In the genomic region with DNA sequence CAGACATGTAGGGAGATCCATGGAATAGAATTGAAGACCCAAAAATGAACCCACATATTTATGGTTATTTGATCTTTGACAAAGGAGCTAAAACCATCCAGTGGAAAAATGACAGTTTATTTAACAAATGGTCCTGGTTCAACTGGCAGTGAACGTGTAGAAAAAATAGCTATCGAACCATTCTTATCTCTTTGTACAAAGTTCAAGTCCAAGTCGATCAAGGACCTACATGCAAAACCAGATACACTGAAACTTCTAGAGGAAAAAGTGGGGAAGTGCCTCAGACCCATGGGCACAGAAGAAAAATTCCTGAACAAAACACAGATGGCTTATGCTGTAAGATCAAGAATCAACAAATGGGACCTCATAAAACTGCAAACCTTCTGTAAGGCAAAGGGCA, we compare ENCODE assay signal across 18 mouse cellular contexts.
DNase-seq lines count a peak whose midpoint lies in the region; ATAC-seq and TF ChIP-seq lines count a peak whose summit lies in the region.
"Had no signal": no experiment of that assay in that cellular context is flagged by ENCODE, and none has a peak within 500 bp of the region (broad histone marks: within the 10 kb centered on the region; RNA-seq: fewer than 3 reads in every experiment).

No protein-coding gene starts in this region.

- no peak for ATAC-seq in liver, postnatal 0 days
- ATAC-seq: activated CD4-positive, CD25-positive, alpha-beta regulatory T cell, adult 4 months; CD4-positive, CD25-positive, alpha-beta regulatory T cell, adult 4 months; Patski had no signal

- TF ChIP-seq EP300 in liver, postnatal 0 days (IDR thresholded peaks at IDR 0.05; ENCODE audit: low read depth): no peak

- H3K4me3 ChIP-seq in liver, adult 2 months (ENCODE audit: insufficient read depth, low read depth, low read length): no peak overlapping the region
- no peak overlapping the region for H3K4me3 ChIP-seq in liver, postnatal 0 days (ENCODE audit: low read depth, low read length)

- no peak for TF ChIP-seq POLR2A in liver, adult 2 months (IDR thresholded peaks at IDR 0.05; ENCODE audit: extremely low read depth, insufficient read depth, low read length)

- 61% methylated on average over 3 of the region's 3 CpGs for WGBS in liver, adult 2 months
- WGBS in liver, postnatal 0 days (ENCODE audit: insufficient replicate concordance): 84% methylated on average over 3 of the region's 3 CpGs

- H3K27me3 ChIP-seq in liver, adult 2 months (ENCODE audit: control insufficient read depth, insufficient read depth, low read length): no peaks in the 10 kb centered on the region
- H3K27me3 ChIP-seq in liver, postnatal 0 days (ENCODE audit: insufficient read depth, low read length): no peaks in the 10 kb centered on the region
- H3K27me3 ChIP-seq: CH12.LX, Patski had no signal

- H3K36me3 ChIP-seq in liver, adult 2 months (ENCODE audit: control insufficient read depth, insufficient read depth, low read length): no peaks in the 10 kb centered on the region
- no peaks in the 10 kb centered on the region for H3K36me3 ChIP-seq in liver, postnatal 0 days (replicated peaks; ENCODE audit: insufficient read depth, low read length)
- H3K36me3 ChIP-seq: G1E had no signal

- H3K9me3 ChIP-seq in liver, postnatal 0 days (ENCODE audit: low read length): no peaks in the 10 kb centered on the region
- H3K9me3 ChIP-seq: G1E had no signal

- H3K4me1 ChIP-seq in liver, adult 2 months (ENCODE audit: control insufficient read depth, insufficient read depth, low read length): no peaks in the 10 kb centered on the region
- H3K4me1 ChIP-seq in liver, postnatal 0 days (ENCODE audit: insufficient read depth): no peaks in the 10 kb centered on the region

- no peak for TF ChIP-seq CTCF in liver, adult 2 months (IDR thresholded peaks at IDR 0.05; ENCODE audit: low read depth, low read length)
- TF ChIP-seq CTCF in liver, postnatal 0 days (IDR thresholded peaks at IDR 0.05; ENCODE audit: low read depth): no peak

- no peaks in the 10 kb centered on the region for H3K79me2 ChIP-seq in liver, adult 2 months (ENCODE audit: control insufficient read depth, insufficient read depth, low read length)

- no peak overlapping the region for H3K9ac ChIP-seq in liver, adult 2 months (ENCODE audit: low read depth, low read length)
- no peak overlapping the region for H3K9ac ChIP-seq in liver, postnatal 0 days (replicated peaks)

- no peak overlapping the region for H3K27ac ChIP-seq in liver, adult 2 months (replicated peaks; ENCODE audit: insufficient read depth, low read depth, low read length)
- H3K27ac ChIP-seq in liver, postnatal 0 days (ENCODE audit: low read depth): no peak overlapping the region

- peak; percentile 94 for DNase-seq in liver, adult 2 months (ENCODE audit: extremely low read depth, low read depth, low spot score)
- no peak for DNase-seq in liver, postnatal 0 days
- DNase-seq: adrenal gland, adult 2 months; adrenal gland, adult 8-10 months; adrenal gland, postnatal 10 days; adrenal gland, postnatal 14 days; adrenal gland, postnatal 25 days; adrenal gland, postnatal 36 days; B cell, adult 2 months; cerebellum, adult 11 months; cerebellum, adult 11-12 months; cerebellum, adult 18-20 months; cerebellum, adult 2 months had no signal

- H3K4me2 ChIP-seq in liver, postnatal 0 days (ENCODE audit: low read depth, low read length): no peak overlapping the region
